Mouse (Mus musculus): ENCODE data around the gene Snap25. TPM values are rescaled to one million over a fixed set of nuclear protein-coding genes. Genes with fewer than 3 reads are reported as not detected.

Gene Snap25
- polyA plus RNA-seq, 1 experiment from 2014 or later, result 0.93 TPM

DNA sequence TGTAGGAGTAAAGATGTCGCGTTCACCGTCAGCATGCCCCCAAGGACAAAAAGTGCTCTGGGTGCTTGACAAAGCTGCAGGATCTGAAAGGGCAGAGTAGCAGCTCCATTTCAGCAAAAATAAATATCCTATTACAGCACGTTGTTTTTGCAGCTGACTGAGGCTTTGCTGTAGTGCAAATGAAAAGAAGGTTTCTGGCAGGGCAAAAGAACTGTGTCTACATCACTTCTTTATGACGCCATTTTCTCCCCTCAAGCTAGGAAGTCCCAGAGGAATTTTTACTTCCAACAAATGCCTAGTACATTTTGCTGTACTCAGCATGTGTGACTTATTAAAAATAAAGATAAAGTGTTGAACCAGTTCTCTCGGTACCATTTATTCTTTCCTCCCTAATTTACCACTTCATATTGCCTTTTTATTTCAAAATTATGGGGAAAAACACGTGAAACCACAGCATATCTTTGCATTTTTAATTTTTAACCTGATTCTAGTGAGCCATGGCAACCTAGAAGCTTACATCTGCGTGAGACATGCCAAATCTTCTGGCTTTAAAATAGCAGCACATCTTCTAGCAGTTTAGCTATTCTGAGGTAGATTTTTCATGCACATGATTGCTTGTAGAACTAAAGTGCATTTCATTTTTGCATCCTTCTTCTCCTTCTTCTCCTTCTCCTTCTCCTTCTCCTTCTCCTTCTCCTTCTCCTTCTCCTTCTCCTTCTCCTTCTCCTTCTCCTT is 94.9 kb downstream of the Snap25 start:
- no peak overlapping the region for H3K4me2 ChIP-seq (ENCODE audit: low read depth, severe bottlenecking)
- H3K36me3 ChIP-seq (ENCODE audit: control insufficient read depth, insufficient read depth, low read length), result no peaks in the 10 kb centered on the region
- no peak for ATAC-seq (ENCODE audit: insufficient number of reproducible peaks, low FRiP score, low TSS enrichment, low read depth)
- no peaks in the 10 kb centered on the region for H3K4me1 ChIP-seq (ENCODE audit: control insufficient read depth, insufficient read depth, low read length)
- H3K9me3 ChIP-seq (ENCODE audit: control insufficient read depth, low read length), result no peaks in the 10 kb centered on the region
- DNase-seq (ENCODE audit: low spot score), result no peak
- H3K27me3 ChIP-seq (ENCODE audit: control insufficient read depth, insufficient read depth, low read length), result no peaks in the 10 kb centered on the region
- WGBS, result 72% methylated on average over 8 of the region's 8 CpGs
- H3K27ac ChIP-seq (replicated peaks; ENCODE audit: low read depth, low read length), result no peak overlapping the region
- H3K4me3 ChIP-seq (ENCODE audit: low read depth, low read length), result no peak overlapping the region
- no peak overlapping the region for H3K9ac ChIP-seq (ENCODE audit: low read length)

DNA sequence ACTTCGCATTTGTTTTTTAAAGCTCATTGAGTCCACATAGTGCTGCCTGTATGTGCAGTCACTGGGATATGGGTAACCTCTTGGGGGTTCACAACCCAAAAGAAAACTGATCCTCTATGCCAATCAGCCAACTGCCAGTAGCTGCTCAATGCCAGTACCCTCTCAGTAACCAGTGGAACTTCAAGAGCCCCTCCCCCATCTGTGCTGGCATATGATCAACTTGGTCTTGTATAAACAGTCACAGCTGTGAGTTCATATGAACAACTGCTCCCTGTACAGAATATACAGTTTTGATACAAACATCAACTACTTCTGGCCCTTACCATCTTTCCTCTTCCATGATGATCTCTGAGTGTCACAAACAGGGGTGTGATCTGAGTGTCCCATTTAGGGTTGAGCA is 98.1 kb downstream of the Snap25 start:
- H3K9ac ChIP-seq (ENCODE audit: low read length), result no peak overlapping the region
- H3K27ac ChIP-seq (replicated peaks; ENCODE audit: low read depth, low read length), result no peak overlapping the region
- H3K27me3 ChIP-seq (ENCODE audit: control insufficient read depth, insufficient read depth, low read length), result no peaks in the 10 kb centered on the region
- H3K4me1 ChIP-seq (ENCODE audit: control insufficient read depth, insufficient read depth, low read length), result no peaks in the 10 kb centered on the region
- H3K9me3 ChIP-seq (ENCODE audit: control insufficient read depth, low read length), result no peaks in the 10 kb centered on the region
- ATAC-seq (ENCODE audit: insufficient number of reproducible peaks, low FRiP score, low TSS enrichment, low read depth) (no peak), DNase-seq (ENCODE audit: low spot score) (no peak)
- no peaks in the 10 kb centered on the region for H3K36me3 ChIP-seq (ENCODE audit: control insufficient read depth, insufficient read depth, low read length)
- H3K4me2 ChIP-seq (ENCODE audit: low read depth, severe bottlenecking), result no peak overlapping the region
- 87% methylated on average over 1 of the region's 1 CpGs for WGBS
- H3K4me3 ChIP-seq (ENCODE audit: low read depth, low read length), result no peak overlapping the region

DNA sequence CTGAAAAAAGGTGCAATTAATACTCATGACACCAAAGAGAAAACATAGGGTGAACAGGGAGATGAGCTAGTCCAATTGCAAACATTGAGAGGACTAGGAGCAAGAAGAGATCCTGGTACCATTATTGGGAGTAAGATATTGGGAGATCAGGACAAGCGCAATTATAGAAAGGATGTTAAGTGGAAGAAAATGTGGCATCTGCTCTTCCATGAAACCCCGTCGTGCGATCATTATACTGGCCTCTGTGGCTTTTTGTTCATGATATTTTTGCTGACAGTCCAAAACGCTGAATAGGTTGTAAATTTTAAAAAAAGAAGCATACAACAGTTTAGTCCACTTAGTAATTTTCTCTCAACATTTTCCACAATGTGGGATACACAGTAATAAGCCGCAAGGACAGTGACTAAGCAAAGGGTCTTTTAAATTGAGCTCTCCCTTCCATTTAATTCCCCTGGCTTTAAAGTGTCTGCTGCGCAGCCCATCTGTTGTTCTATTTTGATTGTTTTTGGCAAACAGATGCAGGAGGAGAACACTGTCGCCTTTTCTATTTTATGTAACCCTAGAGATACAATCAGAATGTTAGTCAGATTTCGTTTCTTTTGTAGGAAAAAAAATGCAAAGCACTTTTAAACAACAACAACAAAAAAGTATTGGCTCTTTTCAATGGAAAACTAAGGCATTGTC is 103.6 kb downstream of the Snap25 start:
- Histone ChIP-seq H3K4me3 (ENCODE audit: low read depth, low read length) (no peak overlapping the region), H3K27me3 (ENCODE audit: control insufficient read depth, insufficient read depth, low read length) (no peaks in the 10 kb centered on the region)
- WGBS, result 89% methylated on average over 9 of the region's 9 CpGs

DNA sequence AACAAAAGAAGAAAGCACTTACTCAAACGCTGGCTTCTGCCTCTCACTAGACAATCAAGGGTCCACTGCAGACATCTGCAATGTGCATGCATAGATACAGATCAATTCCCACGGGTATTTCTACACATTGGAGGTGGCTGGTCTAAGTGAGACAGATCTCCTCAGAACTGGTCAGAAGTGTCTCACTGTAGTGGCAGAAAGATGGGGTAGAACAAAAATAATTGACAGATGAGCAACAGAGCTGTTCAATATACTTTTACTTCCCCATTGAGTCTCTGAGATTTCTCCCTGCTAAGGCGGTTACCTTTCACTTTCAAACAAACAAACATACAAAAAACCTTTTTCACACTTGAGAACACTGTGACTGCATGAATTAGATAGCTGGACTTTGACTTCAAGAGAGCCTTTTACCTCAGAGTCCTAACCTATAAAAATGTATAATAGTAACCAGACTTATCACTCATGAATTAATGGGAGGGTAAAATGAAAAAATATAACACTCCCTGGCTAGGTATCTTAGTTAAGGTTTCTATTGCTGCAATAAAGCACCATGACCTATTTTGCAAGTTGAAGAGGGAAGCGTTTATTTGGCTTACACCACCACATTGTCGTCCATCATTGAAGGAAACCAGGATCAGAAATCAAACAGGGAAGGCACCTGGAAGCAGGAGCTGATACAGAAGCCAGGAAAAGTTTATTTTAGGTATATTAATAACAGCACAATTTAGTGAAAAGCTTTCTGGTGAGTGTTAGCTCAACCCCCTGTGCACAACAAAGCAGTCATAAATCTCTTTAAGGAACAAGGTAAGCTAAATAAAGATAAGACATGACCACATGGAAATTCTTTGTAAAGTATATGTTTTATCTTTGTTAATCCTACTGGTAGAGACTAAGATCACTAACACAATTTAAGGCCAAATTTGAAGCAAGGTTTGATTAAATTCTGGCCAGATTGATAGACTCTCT is 110.8 kb downstream of the Snap25 start:
- Histone ChIP-seq H3K36me3 (ENCODE audit: control insufficient read depth, insufficient read depth, low read length) (no peaks in the 10 kb centered on the region), H3K4me1 (ENCODE audit: control insufficient read depth, insufficient read depth, low read length) (no peaks in the 10 kb centered on the region), H3K9ac (ENCODE audit: low read length) (no peak overlapping the region), H3K27me3 (ENCODE audit: control insufficient read depth, insufficient read depth, low read length) (no peaks in the 10 kb centered on the region), H3K4me3 (ENCODE audit: low read depth, low read length) (no peak overlapping the region), H3K27ac (replicated peaks; ENCODE audit: low read depth, low read length) (no peak overlapping the region), H3K4me2 (ENCODE audit: low read depth, severe bottlenecking) (no peak overlapping the region), H3K9me3 (ENCODE audit: control insufficient read depth, low read length) (no peaks in the 10 kb centered on the region)
- DNase-seq (ENCODE audit: low spot score), result no peak
- no peak for ATAC-seq (ENCODE audit: insufficient number of reproducible peaks, low FRiP score, low TSS enrichment, low read depth)
- 63% methylated on average over 5 of the region's 5 CpGs for WGBS

More for the DNA sequence above, 103.6 kb downstream of the Snap25 start:
- Histone ChIP-seq H3K4me2 (ENCODE audit: low read depth, severe bottlenecking) (no peak overlapping the region), H3K27ac (replicated peaks; ENCODE audit: low read depth, low read length) (no peak overlapping the region), H3K9ac (ENCODE audit: low read length) (no peak overlapping the region), H3K36me3 (ENCODE audit: control insufficient read depth, insufficient read depth, low read length) (no peaks in the 10 kb centered on the region), H3K9me3 (ENCODE audit: control insufficient read depth, low read length) (no peaks in the 10 kb centered on the region), H3K4me1 (ENCODE audit: control insufficient read depth, insufficient read depth, low read length) (no peaks in the 10 kb centered on the region)
- DNase-seq (ENCODE audit: low spot score) (no peak), ATAC-seq (ENCODE audit: insufficient number of reproducible peaks, low FRiP score, low TSS enrichment, low read depth) (no peak)

DNA sequence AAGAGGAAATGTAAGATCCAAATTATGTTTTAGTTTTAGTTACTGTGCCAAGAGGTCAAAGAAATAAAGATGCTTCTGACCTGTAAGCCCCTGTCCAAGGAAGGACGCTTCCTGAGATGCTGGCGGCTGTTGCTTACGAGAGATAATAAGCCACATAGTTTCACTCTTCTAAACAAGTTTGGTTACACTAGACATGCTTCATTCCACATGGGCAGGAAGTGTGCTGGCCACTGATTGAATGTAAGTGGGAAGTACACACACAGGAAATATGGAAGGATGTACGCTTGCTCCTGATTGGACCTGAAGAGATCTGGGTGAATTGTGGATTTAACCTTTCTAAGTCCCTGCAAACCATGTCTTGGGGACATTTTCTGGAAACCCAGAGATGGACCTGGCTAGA is 114.4 kb downstream of the Snap25 start:
- ATAC-seq (ENCODE audit: insufficient number of reproducible peaks, low FRiP score, low TSS enrichment, low read depth), result no peak
- Histone ChIP-seq H3K27ac (replicated peaks; ENCODE audit: low read depth, low read length) (no peak overlapping the region), H3K4me2 (ENCODE audit: low read depth, severe bottlenecking) (no peak overlapping the region), H3K36me3 (ENCODE audit: control insufficient read depth, insufficient read depth, low read length) (no peaks in the 10 kb centered on the region), H3K9ac (ENCODE audit: low read length) (no peak overlapping the region), H3K27me3 (ENCODE audit: control insufficient read depth, insufficient read depth, low read length) (no peaks in the 10 kb centered on the region), H3K4me1 (ENCODE audit: control insufficient read depth, insufficient read depth, low read length) (no peaks in the 10 kb centered on the region), H3K9me3 (ENCODE audit: control insufficient read depth, low read length) (no peaks in the 10 kb centered on the region), H3K4me3 (ENCODE audit: low read depth, low read length) (no peak overlapping the region)
- WGBS, result 92% methylated on average over 4 of the region's 4 CpGs
- no peak for DNase-seq (ENCODE audit: low spot score)

Other genes with a start within 250 kb of the Snap25 start
- 0.33 and 0.55 TPM in 2 replicates for gene Ankef1, start 211.5 kb upstream of the Snap25 start, polyA plus RNA-seq (2014; fragmentation: Nextera tagmentation; extraction: Ambion mirVana)
- gene AL731706.2, start 172.2 kb downstream of the Snap25 start, polyA plus RNA-seq (2014; fragmentation: Nextera tagmentation; extraction: Ambion mirVana), result 24.2 and 25.8 TPM in 2 replicates
- 6.6 and 8.5 TPM in 2 replicates for gene Slx4ip, start 177.8 kb downstream of the Snap25 start, polyA plus RNA-seq (2014; fragmentation: Nextera tagmentation; extraction: Ambion mirVana)
- gene AL731706.1, start 177.9 kb downstream of the Snap25 start, polyA plus RNA-seq (2014; fragmentation: Nextera tagmentation; extraction: Ambion mirVana), result 28.3 and 30.3 TPM in 2 replicates
- 14.4 and 15.0 TPM in 2 replicates for gene Mkks, start 177.9 kb downstream of the Snap25 start, polyA plus RNA-seq (2014; fragmentation: Nextera tagmentation; extraction: Ambion mirVana)